8 mouse cellular contexts compared by ENCODE assay signal in the genomic region with DNA sequence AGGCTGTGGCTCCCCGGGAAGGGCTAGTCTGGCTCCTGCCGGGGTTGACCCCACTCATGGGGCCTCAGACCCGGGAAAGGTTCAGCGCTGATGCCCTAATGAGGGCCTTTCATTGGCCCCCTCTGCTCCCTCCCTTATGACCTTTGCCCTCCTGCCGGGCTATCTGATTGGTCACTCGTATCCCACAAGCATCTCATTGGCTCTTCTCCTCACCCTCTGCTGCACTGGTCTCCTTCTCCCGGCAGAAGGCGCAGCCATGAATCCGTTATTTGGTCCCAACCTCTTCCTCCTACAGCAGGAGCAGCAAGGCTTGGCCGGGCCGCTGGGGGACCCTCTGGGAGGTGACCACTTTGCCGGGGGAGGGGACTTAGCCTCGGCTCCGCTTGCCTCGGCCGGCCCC. TPM values are rescaled to one million over a fixed set of nuclear protein-coding genes. Genes with fewer than 3 reads are reported as not detected.
DNase-seq lines count a peak whose midpoint lies in the region; ATAC-seq and TF ChIP-seq lines count a peak whose summit lies in the region.

TSS of gene Iffo1 (plus strand) at position 241 of the 400 bp plus-strand sequence.

- no peak for TF ChIP-seq EP300 in lung, postnatal 0 days (IDR thresholded peaks at IDR 0.05)

- CTCF ChIA-PET in Patski (lab: Charles Lee) = no interaction called here

- peak; percentile 24 for ATAC-seq in Patski
- ATAC-seq in lung, postnatal 0 days = peak; percentile 95

- no peaks in the 10 kb centered on the region for H3K9me3 ChIP-seq in hindbrain, embryonic 10.5 days
- no peaks in the 10 kb centered on the region for H3K9me3 ChIP-seq in lung, postnatal 0 days (ENCODE audit: low read length)

- H3K9ac ChIP-seq in lung, postnatal 0 days (replicated peaks; ENCODE audit: low read depth) = peak within 1 kb of the TSS; percentile 66

- H3K27ac ChIP-seq in hindbrain, embryonic 10.5 days = peak within 1 kb of the TSS; percentile 94
- peak within 1 kb of the TSS; percentile 57; the same call in 1 of the 2 replicates for H3K27ac ChIP-seq in lung, postnatal 0 days (ENCODE audit: low read length)

- TF ChIP-seq CTCF in Patski (IDR thresholded peaks at IDR 0.05) = no peak
- peak; percentile 72 for TF ChIP-seq CTCF in lung, postnatal 0 days (IDR thresholded peaks at IDR 0.05)

- H3K36me3 ChIP-seq in hindbrain, embryonic 10.5 days = peaks cover 63% of the 10 kb centered on the region
- H3K36me3 ChIP-seq in lung, postnatal 0 days (ENCODE audit: insufficient read depth, low read length) = peaks cover 11% of the 10 kb centered on the region

- peaks cover 59% of the 10 kb centered on the region for H3K4me1 ChIP-seq in hindbrain, embryonic 10.5 days (replicated peaks)
- no peaks in the 10 kb centered on the region for H3K4me1 ChIP-seq in lung, postnatal 0 days (ENCODE audit: insufficient read depth, low read depth, low read length)

- H3K27me3 ChIP-seq in Patski = no peaks in the 10 kb centered on the region
- H3K27me3 ChIP-seq in hindbrain, embryonic 10.5 days (ENCODE audit: insufficient read depth, poor library complexity, severe bottlenecking) = no peaks in the 10 kb centered on the region
- H3K27me3 ChIP-seq in lung, postnatal 0 days (replicated peaks; ENCODE audit: insufficient read depth, low read length) = no peaks in the 10 kb centered on the region

- peak within 1 kb of the TSS; percentile 87 for H3K4me3 ChIP-seq in hindbrain, embryonic 10.5 days
- H3K4me3 ChIP-seq in lung, postnatal 0 days (ENCODE audit: low read depth, low read length) = peak within 1 kb of the TSS; percentile 55

- DNase-seq in Patski (ENCODE audit: low read depth, low spot score) = no peak
- peak; percentile 96 for DNase-seq in cerebellum, adult 9-11 months
- DNase-seq in frontal cortex, adult 2 months (ENCODE audit: extremely low spot score in 1 of 2, low spot score in 1 of 2) = peak; percentile 94 to 95
- peak; percentile 96 for DNase-seq in hindbrain, embryonic 10.5 days (ENCODE audit: low spot score)
- peak; percentile 89 to 93 for DNase-seq in layer of hippocampus, postnatal 10 days (ENCODE audit: low spot score in 2 of 2)
- peak; percentile 96 for DNase-seq in lung, postnatal 0 days (ENCODE audit: low spot score)
- DNase-seq in ovary, postnatal 14 days (ENCODE audit: low spot score) = peak; percentile 86
- DNase-seq in thymus, postnatal 10 days (ENCODE audit: low spot score in 2 of 2) = peak; percentile 75 to 82

- H3K4me2 ChIP-seq in lung, postnatal 0 days (replicated peaks; ENCODE audit: low read depth, low read length) = peak within 1 kb of the TSS; percentile 88

- in situ Hi-C loops in Patski (cut with MboI; ENCODE audit: low pct_unique_long_range_greater_than_20kb) = no loop called here

- POLR2A ChIA-PET in Patski (lab: Charles Lee) = no interaction called here

- under 1% methylated on average over 16 of the region's 16 CpGs for WGBS in hindbrain, embryonic 10.5 days
- 1% methylated on average over 14 of the region's 16 CpGs for WGBS in lung, postnatal 0 days

RNA-seq across cellular contexts. Expression of gene Iffo1, which starts in this region (rescaled TPM):
- 6.2 TPM for polyA plus RNA-seq in Patski (2021)
- 86.9 and 94.3 TPM in 2 replicates for polyA plus RNA-seq in frontal cortex, adult 2 months (2012; rRNA removed)
- 12.5 and 18.3 TPM in 2 replicates for polyA plus RNA-seq in hindbrain, embryonic 10.5 days (2016; fragmentation: Nextera tagmentation; extraction: Ambion mirVana)
- 10 to 100 TPM; 49.7 to 50.7 TPM for total RNA-seq in layer of hippocampus, postnatal 10 days (2021)
- polyA plus RNA-seq in lung, postnatal 0 days (2015; fragmentation: Nextera tagmentation; extraction: Ambion mirVana) = 7.1 and 8.3 TPM in 2 replicates
